Mouse (Mus musculus) adrenal gland, postnatal 14 days (tissue): ENCODE measurements at regions not wholly inside any gene's neighbourhood (a gene's known extent, or its start where the extent isn't known, plus 50 kb on each side); places are given as distances from the start of the nearest gene placed in this dataset.

ENCODE experiments used
- DNase-seq: peaks from one replicate; pipeline ENCODE4 v3.0.0; 2021; ENCODE audit warnings: mixed read lengths

GRCm38 (mm10) chr8:116290671-116291245 is 214.0 kb upstream of the Dynlrb2 start:
- DNase-seq, result no peak

- no peak for DNase-seq
Observed at GRCm38 (mm10) chr8:116289237-116289636, 215.5 kb upstream of the Dynlrb2 start.

- no peak for DNase-seq
Observed at GRCm38 (mm10) chr8:116283990-116284389, 220.8 kb upstream of the Dynlrb2 start.

- no peak for DNase-seq
Observed at GRCm38 (mm10) chr8:116282341-116282740, 222.4 kb upstream of the Dynlrb2 start.

- DNase-seq, result no peak
Observed at GRCm38 (mm10) chr8:116275014-116275413, 229.8 kb upstream of the Dynlrb2 start.

GRCm38 (mm10) chr8:116271238-116271637 is 233.5 kb upstream of the Dynlrb2 start:
- DNase-seq, result no peak

GRCm38 (mm10) chr8:116269393-116269792 is 235.4 kb upstream of the Dynlrb2 start:
- DNase-seq, result no peak

GRCm38 (mm10) chr8:116268685-116269084 is 236.1 kb upstream of the Dynlrb2 start:
- DNase-seq, result no peak

GRCm38 (mm10) chr8:116268161-116268560 is 236.6 kb upstream of the Dynlrb2 start:
- peak; percentile 50 for DNase-seq

GRCm38 (mm10) chr8:116267021-116267420 is 237.8 kb upstream of the Dynlrb2 start:
- DNase-seq, result no peak

GRCm38 (mm10) chr8:116265591-116265990 is 239.2 kb upstream of the Dynlrb2 start:
- no peak for DNase-seq

GRCm38 (mm10) chr8:116264078-116264477 is 240.7 kb upstream of the Dynlrb2 start:
- no peak for DNase-seq

GRCm38 (mm10) chr8:116261286-116261685 is 243.5 kb upstream of the Dynlrb2 start:
- DNase-seq, result no peak

- no peak for DNase-seq
Observed at GRCm38 (mm10) chr8:116255398-116255797, 249.4 kb upstream of the Dynlrb2 start.

GRCm38 (mm10) chr8:116252455-116253216 is 252.1 kb upstream of the Dynlrb2 start:
- DNase-seq, result no peak

- no peak for DNase-seq
Observed at GRCm38 (mm10) chr8:116248398-116248797, 256.4 kb upstream of the Dynlrb2 start.

- DNase-seq, result no peak
Observed at GRCm38 (mm10) chr8:116243493-116243892, 261.3 kb upstream of the Dynlrb2 start.

- DNase-seq, result no peak
Observed at GRCm38 (mm10) chr8:116242972-116243371, 261.8 kb upstream of the Dynlrb2 start.

- DNase-seq, result no peak
Observed at GRCm38 (mm10) chr8:116241987-116242242, 262.9 kb upstream of the Dynlrb2 start.

GRCm38 (mm10) chr8:116241146-116241986 is 263.4 kb upstream of the Dynlrb2 start:
- DNase-seq, result no peak

- DNase-seq, result no peak
Observed at GRCm38 (mm10) chr8:116238670-116239069, 266.1 kb upstream of the Dynlrb2 start.

- no peak for DNase-seq
Observed at GRCm38 (mm10) chr8:116237561-116238100, 267.1 kb upstream of the Dynlrb2 start.

GRCm38 (mm10) chr8:116229654-116230136 is 275.1 kb upstream of the Dynlrb2 start:
- DNase-seq, result no peak
